Mouse (Mus musculus): Measurements from ENCODE around the gene Cuedc2. TPM values are rescaled to one million over a fixed set of nuclear protein-coding genes. Genes with fewer than 3 reads are reported as not detected.

Gene Cuedc2
- polyA plus RNA-seq, 1 experiment from 2014 or later, result 300 TPM

- 0 out of 2 replicates have a peak, but pooled peaks cover 4% of the 10 kb centered on the region for H3K4me1 ChIP-seq (ENCODE audit: control insufficient read depth, insufficient read depth, low read length)
- H3K36me3 ChIP-seq (ENCODE audit: control insufficient read depth, insufficient read depth, low read length), result no peaks in the 10 kb centered on the region
- WGBS, result 91% methylated on average over 8 of the region's 8 CpGs
- no peak overlapping the region for H3K4me2 ChIP-seq (ENCODE audit: low read length)
- H3K27ac ChIP-seq (replicated peaks; ENCODE audit: low read depth, low read length), result no peak overlapping the region
- DNase-seq, result no peak
- H3K9me3 ChIP-seq (ENCODE audit: control insufficient read depth, low read length), result no peaks in the 10 kb centered on the region
- ATAC-seq (ENCODE audit: low FRiP score, low TSS enrichment), result no peak
- H3K27me3 ChIP-seq (ENCODE audit: control insufficient read depth, insufficient read depth, low read length), result peaks cover 9% of the 10 kb centered on the region; the same call in 1 of the 2 replicates
- H3K9ac ChIP-seq (replicated peaks; ENCODE audit: low read length), result no peak overlapping the region
- H3K4me3 ChIP-seq (replicated peaks; ENCODE audit: low read depth, low read length), result no peak overlapping the region
Observed at GRCm38 (mm10) chr19:46362104-46362503, 23.6 kb upstream of the Cuedc2 start.

- H3K27ac ChIP-seq (replicated peaks; ENCODE audit: low read depth, low read length), result no peak overlapping the region
- ATAC-seq (ENCODE audit: low FRiP score, low TSS enrichment), result no peak
- DNase-seq, result no peak
Observed at GRCm38 (mm10) chr19:46358381-46358780, 19.9 kb upstream of the Cuedc2 start.

GRCm38 (mm10) chr19:46357344-46358280, 19.1 kb upstream of the Cuedc2 start:
- peaks cover 9% of the 10 kb centered on the region; the same call in 1 of the 2 replicates for H3K27me3 ChIP-seq (ENCODE audit: control insufficient read depth, insufficient read depth, low read length)
- no peak for DNase-seq
- H3K4me3 ChIP-seq (replicated peaks; ENCODE audit: low read depth, low read length), result peak overlapping the region; percentile 42
- peak overlapping the region; percentile 57 for H3K9ac ChIP-seq (replicated peaks; ENCODE audit: low read length)
- H3K4me1 ChIP-seq (ENCODE audit: control insufficient read depth, insufficient read depth, low read length), result 0 out of 2 replicates have a peak, but pooled peaks cover 4% of the 10 kb centered on the region
- ATAC-seq (ENCODE audit: low FRiP score, low TSS enrichment), result no peak
- H3K9me3 ChIP-seq (ENCODE audit: control insufficient read depth, low read length), result no peaks in the 10 kb centered on the region
- H3K36me3 ChIP-seq (ENCODE audit: control insufficient read depth, insufficient read depth, low read length), result no peaks in the 10 kb centered on the region
- 19% methylated on average over 25 of the region's 25 CpGs for WGBS
- peak overlapping the region; percentile 69 for H3K4me2 ChIP-seq (ENCODE audit: low read length)
- H3K27ac ChIP-seq (replicated peaks; ENCODE audit: low read depth, low read length), result no peak overlapping the region

More at GRCm38 (mm10) chr19:46358381-46358780, 19.9 kb upstream of the Cuedc2 start:
- 63% methylated on average over 4 of the region's 4 CpGs for WGBS
- no peak overlapping the region for H3K4me3 ChIP-seq (replicated peaks; ENCODE audit: low read depth, low read length)
- no peaks in the 10 kb centered on the region for H3K36me3 ChIP-seq (ENCODE audit: control insufficient read depth, insufficient read depth, low read length)
- no peak overlapping the region for H3K9ac ChIP-seq (replicated peaks; ENCODE audit: low read length)
- H3K4me2 ChIP-seq (ENCODE audit: low read length), result no peak overlapping the region
- H3K27me3 ChIP-seq (ENCODE audit: control insufficient read depth, insufficient read depth, low read length), result peaks cover 9% of the 10 kb centered on the region; the same call in 1 of the 2 replicates
- H3K4me1 ChIP-seq (ENCODE audit: control insufficient read depth, insufficient read depth, low read length), result 0 out of 2 replicates have a peak, but pooled peaks cover 4% of the 10 kb centered on the region
- no peaks in the 10 kb centered on the region for H3K9me3 ChIP-seq (ENCODE audit: control insufficient read depth, low read length)

GRCm38 (mm10) chr19:46356701-46357138, 18.2 kb upstream of the Cuedc2 start:
- Histone ChIP-seq H3K27me3 (ENCODE audit: control insufficient read depth, insufficient read depth, low read length) (peaks cover 9% of the 10 kb centered on the region; the same call in 1 of the 2 replicates), H3K27ac (replicated peaks; ENCODE audit: low read depth, low read length) (no peak overlapping the region), H3K4me1 (ENCODE audit: control insufficient read depth, insufficient read depth, low read length) (0 out of 2 replicates have a peak, but pooled peaks cover 4% of the 10 kb centered on the region), H3K9me3 (ENCODE audit: control insufficient read depth, low read length) (no peaks in the 10 kb centered on the region), H3K9ac (replicated peaks; ENCODE audit: low read length) (peak overlapping the region; percentile 57), H3K4me2 (ENCODE audit: low read length) (peak overlapping the region; percentile 69), H3K36me3 (ENCODE audit: control insufficient read depth, insufficient read depth, low read length) (no peaks in the 10 kb centered on the region), H3K4me3 (replicated peaks; ENCODE audit: low read depth, low read length) (peak overlapping the region; percentile 42)
- ATAC-seq (ENCODE audit: low FRiP score, low TSS enrichment) (peak; percentile 86; the same call in 1 of the 2 replicates), DNase-seq (peak; percentile 96)
- WGBS, result under 1% methylated on average over 29 of the region's 29 CpGs

- no peak for ATAC-seq (ENCODE audit: low FRiP score, low TSS enrichment)
- WGBS, result 64% methylated on average over 10 of the region's 10 CpGs
- Histone ChIP-seq H3K27me3 (ENCODE audit: control insufficient read depth, insufficient read depth, low read length) (peaks cover 3% of the 10 kb centered on the region; the same call in 1 of the 2 replicates), H3K4me1 (ENCODE audit: control insufficient read depth, insufficient read depth, low read length) (peaks cover 6% of the 10 kb centered on the region; the same call in 1 of the 2 replicates), H3K36me3 (ENCODE audit: control insufficient read depth, insufficient read depth, low read length) (no peaks in the 10 kb centered on the region), H3K9ac (replicated peaks; ENCODE audit: low read length) (peak within 1 kb of the TSS; percentile 79), H3K4me3 (replicated peaks; ENCODE audit: low read depth, low read length) (peak within 1 kb of the TSS; percentile 62), H3K4me2 (ENCODE audit: low read length) (peak within 1 kb of the TSS; percentile 89), H3K9me3 (ENCODE audit: control insufficient read depth, low read length) (no peaks in the 10 kb centered on the region), H3K27ac (replicated peaks; ENCODE audit: low read depth, low read length) (peak within 1 kb of the TSS; percentile 90)
- no peak for DNase-seq
Observed at GRCm38 (mm10) chr19:46350168-46350932, 11.8 kb upstream of the Cuedc2 start, which contains the start of gene 2310034G01Rik. Gene 2310034G01Rik (minus strand): TSS chr19:46350302.

GRCm38 (mm10) chr19:46349550-46349949, 11.0 kb upstream of the Cuedc2 start:
- Histone ChIP-seq H3K9ac (replicated peaks; ENCODE audit: low read length) (peak overlapping the region; percentile 79), H3K27me3 (ENCODE audit: control insufficient read depth, insufficient read depth, low read length) (peaks cover 3% of the 10 kb centered on the region; the same call in 1 of the 2 replicates), H3K4me2 (ENCODE audit: low read length) (peak overlapping the region; percentile 89), H3K9me3 (ENCODE audit: control insufficient read depth, low read length) (no peaks in the 10 kb centered on the region), H3K4me1 (ENCODE audit: control insufficient read depth, insufficient read depth, low read length) (peaks cover 6% of the 10 kb centered on the region; the same call in 1 of the 2 replicates), H3K27ac (replicated peaks; ENCODE audit: low read depth, low read length) (0 out of 2 replicates have a peak overlapping the region, but pooled peaks have one; percentile 90), H3K36me3 (ENCODE audit: control insufficient read depth, insufficient read depth, low read length) (no peaks in the 10 kb centered on the region), H3K4me3 (replicated peaks; ENCODE audit: low read depth, low read length) (peak overlapping the region; percentile 62)
- no peak for ATAC-seq (ENCODE audit: low FRiP score, low TSS enrichment)
- 23% methylated on average over 6 of the region's 6 CpGs for WGBS
- DNase-seq, result no peak

GRCm38 (mm10) chr19:46348761-46349458, 10.4 kb upstream of the Cuedc2 start:
- H3K9ac ChIP-seq (replicated peaks; ENCODE audit: low read length), result peak overlapping the region; percentile 79
- under 1% methylated on average over 78 of the region's 78 CpGs for WGBS
- H3K4me3 ChIP-seq (replicated peaks; ENCODE audit: low read depth, low read length), result peak overlapping the region; percentile 62
- peak overlapping the region; percentile 89 for H3K4me2 ChIP-seq (ENCODE audit: low read length)
- peaks cover 6% of the 10 kb centered on the region; the same call in 1 of the 2 replicates for H3K4me1 ChIP-seq (ENCODE audit: control insufficient read depth, insufficient read depth, low read length)
- DNase-seq, result peak; percentile 95
- peak; percentile 92 for ATAC-seq (ENCODE audit: low FRiP score, low TSS enrichment)
- H3K9me3 ChIP-seq (ENCODE audit: control insufficient read depth, low read length), result no peaks in the 10 kb centered on the region
- H3K27ac ChIP-seq (replicated peaks; ENCODE audit: low read depth, low read length), result peak overlapping the region; percentile 90
- no peaks in the 10 kb centered on the region for H3K36me3 ChIP-seq (ENCODE audit: control insufficient read depth, insufficient read depth, low read length)
- H3K27me3 ChIP-seq (ENCODE audit: control insufficient read depth, insufficient read depth, low read length), result peaks cover 3% of the 10 kb centered on the region; the same call in 1 of the 2 replicates
